ENCODE assay signal across 8 mouse cellular contexts in genomic region chr5:34335539-34336096, GRCm38 (mm10). TPM values are rescaled to one million over a fixed set of nuclear protein-coding genes. Genes with fewer than 3 reads are reported as not detected.
DNase-seq lines count a peak whose midpoint lies in the region; ATAC-seq and TF ChIP-seq lines count a peak whose summit lies in the region.

No protein-coding gene starts in this region.

- 3% methylated on average over 21 of the region's 21 CpGs for WGBS in forebrain, embryonic 11.5 days
- WGBS in limb, embryonic 12.5 days: 2% methylated on average over 21 of the region's 21 CpGs
- WGBS in neural tube, embryonic 13.5 days: 2% methylated on average over 21 of the region's 21 CpGs

- no peak for TF ChIP-seq POLR2A in ES-Bruce4 (IDR thresholded peaks at IDR 0.05; ENCODE audit: insufficient read depth, low read length)

- H3K4me2 ChIP-seq in forebrain, embryonic 11.5 days (ENCODE audit: low read depth, low read length, severe bottlenecking): peak overlapping the region; percentile 85
- peak overlapping the region; percentile 82 for H3K4me2 ChIP-seq in limb, embryonic 12.5 days
- peak overlapping the region; percentile 85 for H3K4me2 ChIP-seq in neural tube, embryonic 13.5 days

- H3K9me3 ChIP-seq in ES-Bruce4 (replicated peaks; ENCODE audit: control insufficient read depth, insufficient read depth, low read length, poor library complexity, severe bottlenecking): no peaks in the 10 kb centered on the region
- no peaks in the 10 kb centered on the region for H3K9me3 ChIP-seq in forebrain, embryonic 11.5 days (ENCODE audit: control insufficient read depth, low read length)
- H3K9me3 ChIP-seq in limb, embryonic 12.5 days: no peaks in the 10 kb centered on the region
- no peaks in the 10 kb centered on the region for H3K9me3 ChIP-seq in neural tube, embryonic 13.5 days

- no peak for TF ChIP-seq EP300 in ES-Bruce4 (IDR thresholded peaks at IDR 0.05; ENCODE audit: insufficient read depth, low read depth, low read length)

- H3K4me1 ChIP-seq in ES-Bruce4 (ENCODE audit: control insufficient read depth, insufficient read depth, low read length): no peaks in the 10 kb centered on the region
- H3K4me1 ChIP-seq in forebrain, embryonic 11.5 days (replicated peaks; ENCODE audit: control insufficient read depth, insufficient read depth, low read length): no peaks in the 10 kb centered on the region; the same call in 1 of the 2 replicates
- H3K4me1 ChIP-seq in limb, embryonic 12.5 days (replicated peaks): peaks cover 16% of the 10 kb centered on the region
- peaks cover 24% of the 10 kb centered on the region for H3K4me1 ChIP-seq in neural tube, embryonic 13.5 days (replicated peaks)

- H3K4me3 ChIP-seq in gastrocnemius, adult 2 months: peak overlapping the region; percentile 99
- peak overlapping the region; percentile 98 for H3K4me3 ChIP-seq in ES-Bruce4 (ENCODE audit: low read depth, low read length)
- H3K4me3 ChIP-seq in forebrain, embryonic 11.5 days (ENCODE audit: low read depth, low read length): peak overlapping the region; percentile 98
- H3K4me3 ChIP-seq in limb, embryonic 12.5 days (replicated peaks): peak overlapping the region; percentile 95
- peak overlapping the region; percentile 99 for H3K4me3 ChIP-seq in neural tube, embryonic 13.5 days

- intact Hi-C loops in gastrocnemius, adult 2 months (cut with DNase I): loop anchor here (2.0 to 10.0 kb wide), 2 partner anchors 33 to 179 kb away; partner anchors contain the start of genes Fam193a and Tnip2

- DNase-seq in gastrocnemius, adult 2 months: no peak
- no peak for DNase-seq in gastrocnemius, postnatal 4 days (ENCODE audit: low spot score in 2 of 2)
- no peak for DNase-seq in forebrain, embryonic 11.5 days (ENCODE audit: low spot score)
- DNase-seq in frontal cortex, postnatal 10 days (ENCODE audit: low spot score in 2 of 2): no peak
- DNase-seq in thymus, postnatal 14 days: no peak

- H3K9ac ChIP-seq in ES-Bruce4 (ENCODE audit: low read depth, poor library complexity, severe bottlenecking): peak overlapping the region; percentile 92
- H3K9ac ChIP-seq in forebrain, embryonic 11.5 days (ENCODE audit: low read length): peak overlapping the region; percentile 95
- peak overlapping the region; percentile 93 for H3K9ac ChIP-seq in limb, embryonic 12.5 days (replicated peaks)
- H3K9ac ChIP-seq in neural tube, embryonic 13.5 days: peak overlapping the region; percentile 83

- no peaks in the 10 kb centered on the region for H3K27me3 ChIP-seq in ES-Bruce4 (ENCODE audit: control insufficient read depth, insufficient read depth, low read length, poor library complexity, severe bottlenecking)
- no peaks in the 10 kb centered on the region for H3K27me3 ChIP-seq in forebrain, embryonic 11.5 days (ENCODE audit: control insufficient read depth, insufficient read depth, low read length)
- H3K27me3 ChIP-seq in limb, embryonic 12.5 days: no peaks in the 10 kb centered on the region
- no peaks in the 10 kb centered on the region for H3K27me3 ChIP-seq in neural tube, embryonic 13.5 days

- peaks cover 14% of the 10 kb centered on the region; the same call in 1 of the 2 replicates for H3K36me3 ChIP-seq in ES-Bruce4 (ENCODE audit: control insufficient read depth, insufficient read depth, low read length, poor library complexity, severe bottlenecking)
- no peaks in the 10 kb centered on the region for H3K36me3 ChIP-seq in forebrain, embryonic 11.5 days (ENCODE audit: control insufficient read depth, insufficient read depth, low read length)
- peaks cover 6% of the 10 kb centered on the region for H3K36me3 ChIP-seq in limb, embryonic 12.5 days
- no peaks in the 10 kb centered on the region for H3K36me3 ChIP-seq in neural tube, embryonic 13.5 days

- peak overlapping the region; percentile 93 for H3K27ac ChIP-seq in gastrocnemius, adult 2 months
- peak overlapping the region; percentile 92 for H3K27ac ChIP-seq in ES-Bruce4 (ENCODE audit: insufficient read depth, low read length)
- peak overlapping the region; percentile 54 for H3K27ac ChIP-seq in forebrain, embryonic 11.5 days (ENCODE audit: low read depth, low read length)
- H3K27ac ChIP-seq in limb, embryonic 12.5 days: peak overlapping the region; percentile 89
- peak overlapping the region; percentile 90 for H3K27ac ChIP-seq in neural tube, embryonic 13.5 days (replicated peaks)

- ATAC-seq in forebrain, embryonic 11.5 days (replicated peaks; ENCODE audit: low FRiP score): no peak; the same call in 1 of the 2 replicates
- peak; percentile 72 for ATAC-seq in limb, embryonic 12.5 days (ENCODE audit: insufficient number of reproducible peaks, insufficient read depth, low FRiP score, low TSS enrichment, low read depth)
- ATAC-seq in neural tube, embryonic 13.5 days (ENCODE audit: low read depth): peak; percentile 73

- TF ChIP-seq CTCF in gastrocnemius, adult 2 months (IDR thresholded peaks at IDR 0.05): no peak
- no peak for TF ChIP-seq CTCF in ES-Bruce4 (IDR thresholded peaks at IDR 0.05; ENCODE audit: low read depth, low read length)

RNA-seq across cellular contexts. Expression of gene Rnf4, which starts 0.5 kb away (rescaled TPM):
- 10 to 100 TPM; 16.5 to 19.8 TPM for total RNA-seq in gastrocnemius, adult 2 months (2021)
- 10 to 100 TPM; 63.2 to 66.1 TPM for total RNA-seq in gastrocnemius, postnatal 4 days (2021)
- polyA plus RNA-seq in ES-Bruce4 (2011; ENCODE audit: insufficient read depth, insufficient read length, low read depth, missing spikeins): 210 and 215 TPM in 2 replicates
- polyA plus RNA-seq in forebrain, embryonic 11.5 days (2014; fragmentation: Nextera tagmentation; extraction: Ambion mirVana): 199 and 201 TPM in 2 replicates
- polyA plus RNA-seq in limb, embryonic 12.5 days (2016; fragmentation: Nextera tagmentation; extraction: Ambion mirVana): 181 TPM in 2 replicates
- 134 and 135 TPM in 2 replicates for polyA plus RNA-seq in neural tube, embryonic 13.5 days (2015; fragmentation: Nextera tagmentation; extraction: Ambion mirVana)

RNA-seq across cellular contexts. Expression of gene Fam193a, which starts 34.1 kb away (rescaled TPM):
- 10 to 100 TPM; 16.5 to 17.7 TPM for total RNA-seq in gastrocnemius, adult 2 months (2021)
- total RNA-seq in gastrocnemius, postnatal 4 days (2021): 10 to 100 TPM; 35.8 to 41.1 TPM
- polyA plus RNA-seq in ES-Bruce4 (2011; ENCODE audit: insufficient read depth, insufficient read length, low read depth, missing spikeins): 38.3 and 40.2 TPM in 2 replicates
- polyA plus RNA-seq in forebrain, embryonic 11.5 days (2014; fragmentation: Nextera tagmentation; extraction: Ambion mirVana): 19.6 TPM in 2 replicates
- 13.7 and 19.8 TPM in 2 replicates for polyA plus RNA-seq in limb, embryonic 12.5 days (2016; fragmentation: Nextera tagmentation; extraction: Ambion mirVana)
- polyA plus RNA-seq in neural tube, embryonic 13.5 days (2015; fragmentation: Nextera tagmentation; extraction: Ambion mirVana): 14.3 and 15.2 TPM in 2 replicates

RNA-seq across cellular contexts. Expression of gene Cfap99, which starts 47.2 kb away (rescaled TPM):
- not detected for total RNA-seq in gastrocnemius, adult 2 months (2021)
- under 1 TPM; 0.16 to 0.17 TPM for total RNA-seq in gastrocnemius, postnatal 4 days (2021)
- not detected in 2 replicates for polyA plus RNA-seq in ES-Bruce4 (2011; ENCODE audit: insufficient read depth, insufficient read length, low read depth, missing spikeins)
- polyA plus RNA-seq in forebrain, embryonic 11.5 days (2014; fragmentation: Nextera tagmentation; extraction: Ambion mirVana): not detected in 2 replicates
- polyA plus RNA-seq in limb, embryonic 12.5 days (2016; fragmentation: Nextera tagmentation; extraction: Ambion mirVana): not detected in 2 replicates
- not detected in 2 replicates for polyA plus RNA-seq in neural tube, embryonic 13.5 days (2015; fragmentation: Nextera tagmentation; extraction: Ambion mirVana)

RNA-seq across cellular contexts. Expression of gene Zfyve28, which starts 47.4 kb away (rescaled TPM):
- total RNA-seq in gastrocnemius, adult 2 months (2021): under 1 TPM; 0.36 to 0.64 TPM
- total RNA-seq in gastrocnemius, postnatal 4 days (2021): 1 to 10 TPM; 2.8 to 2.9 TPM
- 2.0 and 2.8 TPM in 2 replicates for polyA plus RNA-seq in ES-Bruce4 (2011; ENCODE audit: insufficient read depth, insufficient read length, low read depth, missing spikeins)
- 1.6 TPM in 2 replicates for polyA plus RNA-seq in forebrain, embryonic 11.5 days (2014; fragmentation: Nextera tagmentation; extraction: Ambion mirVana)
- 1.4 and 2.0 TPM in 2 replicates for polyA plus RNA-seq in limb, embryonic 12.5 days (2016; fragmentation: Nextera tagmentation; extraction: Ambion mirVana)
- 5.6 and 6.9 TPM in 2 replicates for polyA plus RNA-seq in neural tube, embryonic 13.5 days (2015; fragmentation: Nextera tagmentation; extraction: Ambion mirVana)
